Mouse (Mus musculus) heart, adult 2 months (tissue): ENCODE measurements at regions not wholly inside any gene's neighbourhood (a gene's known extent, or its start where the extent isn't known, plus 50 kb on each side); places are given as distances from the start of the nearest gene placed in this dataset.

ENCODE experiments used
- CTCF ChIP-seq: fragments of 200-600 bp; IDR thresholded peaks from 2 replicates; pipeline ENCODE4 v1.8.1; 2022; ENCODE audit warnings: antibody characterized with exemption, mild to moderate bottlenecking, moderate library complexity
- POLR2A ChIP-seq: fragments of 200-500 bp; IDR thresholded peaks from 2 replicates; pipeline ENCODE4 v1.6.1; 2011; ENCODE audit warnings: mild to moderate bottlenecking, low read depth, low read length, control low read depth; ENCODE audit not compliant: insufficient read depth

DNA sequence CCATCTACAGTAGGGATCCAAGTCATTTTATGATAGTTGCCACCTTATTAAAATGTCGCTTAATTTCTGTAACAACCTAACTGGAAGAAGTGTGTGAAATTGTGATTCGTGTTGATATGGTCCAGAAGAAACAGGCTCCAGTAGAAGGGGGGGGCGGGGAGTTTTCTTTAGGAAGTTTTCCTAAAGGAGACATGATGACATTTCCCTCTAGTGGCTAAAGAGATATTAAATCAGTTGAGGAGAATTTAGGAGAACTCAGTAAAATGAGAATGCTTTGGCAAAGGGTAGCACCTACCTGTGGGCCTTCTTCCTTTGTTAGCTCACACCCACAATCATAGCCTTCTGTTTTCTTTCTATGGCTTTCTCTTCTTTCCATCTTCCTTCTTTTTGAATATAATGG, 107.7 kb downstream of the Tnfsf18 start:
- TF ChIP-seq POLR2A = no peak
- peak; percentile 46 for TF ChIP-seq CTCF
